Mouse (Mus musculus) heart, embryonic 10.5 days (tissue): Measurements from ENCODE around the gene Jpt1. TPM values are rescaled to one million over a fixed set of nuclear protein-coding genes. Genes with fewer than 3 reads are reported as not detected.
"Not testable (repeated sequence)": the region's sequence is repeated elsewhere in the genome, so short reads cannot be mapped to it uniquely, and the experiment has no call there.

Experiments used
- DNase-seq: peaks from one replicate; pipeline ENCODE4 v3.0.0-alpha.2; 2017; ENCODE audit warnings: low spot score
- H3K27ac ChIP-seq: fragments of 300-500 bp; sonication (generic); 2 replicates; pipeline ENCODE4 v1.5.1; 2016; ENCODE audit warnings: mild to moderate bottlenecking
- H3K27me3 ChIP-seq: fragments of 300-500 bp; sonication (generic); 2 replicates; pipeline ENCODE4 v1.6.1; 2016; ENCODE audit warnings: mild to moderate bottlenecking; ENCODE audit not compliant: poor library complexity, insufficient read depth, severe bottlenecking
- H3K36me3 ChIP-seq: fragments of 300-500 bp; sonication (generic); 2 replicates; pipeline ENCODE4 v1.6.1; 2016; ENCODE audit warnings: mild to moderate bottlenecking, moderate library complexity
- H3K4me1 ChIP-seq: fragments of 300-500 bp; sonication (generic); 2 replicates; pipeline ENCODE4 v1.6.1; 2016; ENCODE audit warnings: mild to moderate bottlenecking
- H3K4me3 ChIP-seq: fragments of 300-500 bp; sonication (generic); 2 replicates; pipeline ENCODE4 v1.5.1; 2016; ENCODE audit warnings: mild to moderate bottlenecking, moderate library complexity
- H3K9me3 ChIP-seq: fragments of 300-500 bp; sonication (generic); 2 replicates; pipeline ENCODE4 v1.6.1; 2016; ENCODE audit warnings: mild to moderate bottlenecking, moderate library complexity
- WGBS: fragments of 180-500 bp; shearing (Covaris S2); methylation state at CpG from one replicate; pipeline ENCODE4 v1.1.7; 2016; 5-methylcytosine and 5-hydroxymethylcytosine counted together
- polyA plus RNA-seq: library from polyadenylated mRNA; unstranded; fragments of >200 nt; fragmentation: Nextera tagmentation; extraction: Ambion mirVana; gene quantifications from 2 replicates; pipeline ENCODE4 v1.2.1, GENCODE M21; 2016

The Jpt1 gene
- polyA plus RNA-seq, 1 experiment from 2014 or later, result 471 TPM

DNA sequence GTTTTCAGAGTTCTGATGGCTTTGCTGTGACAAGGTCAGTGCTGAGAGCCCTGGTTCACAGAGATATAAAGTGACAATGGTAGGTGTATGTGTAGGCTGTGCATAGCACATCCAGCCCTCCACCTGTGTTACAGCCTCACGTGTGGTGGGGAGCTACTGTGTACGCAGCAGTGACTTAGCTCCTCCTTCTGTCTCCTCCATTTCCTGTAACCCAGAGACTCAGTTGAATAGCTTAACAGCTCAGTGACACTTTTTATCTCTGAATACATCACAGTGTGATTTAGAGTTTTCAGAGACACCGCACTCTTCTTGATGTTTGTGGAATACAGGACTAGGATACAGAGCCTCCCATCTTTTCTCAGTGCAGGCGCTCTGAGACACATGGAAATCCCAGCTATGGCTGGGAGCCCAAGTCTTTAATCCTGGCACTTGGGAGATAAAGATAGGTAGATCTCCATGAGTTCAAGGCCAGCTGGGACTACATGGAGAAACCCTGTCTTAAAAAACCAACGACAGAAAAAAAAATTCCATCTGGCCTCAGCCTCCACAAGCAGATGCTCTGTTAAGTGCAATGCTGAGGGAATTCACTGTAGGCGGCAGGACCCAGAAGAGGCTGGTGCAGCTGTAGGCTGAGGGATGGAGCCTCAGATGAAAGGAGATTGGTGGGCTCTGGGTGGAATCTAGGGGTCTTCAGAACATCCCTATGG lies 32.5 kb downstream of the Jpt1 start:
- H3K36me3 ChIP-seq, result peaks cover 16% of the 10 kb centered on the region
- no peak overlapping the region for H3K27ac ChIP-seq
- no peaks in the 10 kb centered on the region for H3K9me3 ChIP-seq
- WGBS, result 76% methylated on average over 6 of the region's 6 CpGs
- peaks cover 16% of the 10 kb centered on the region for H3K4me1 ChIP-seq
- no peaks in the 10 kb centered on the region for H3K27me3 ChIP-seq
- H3K4me3 ChIP-seq, result no peak overlapping the region
- DNase-seq, result no peak

DNA sequence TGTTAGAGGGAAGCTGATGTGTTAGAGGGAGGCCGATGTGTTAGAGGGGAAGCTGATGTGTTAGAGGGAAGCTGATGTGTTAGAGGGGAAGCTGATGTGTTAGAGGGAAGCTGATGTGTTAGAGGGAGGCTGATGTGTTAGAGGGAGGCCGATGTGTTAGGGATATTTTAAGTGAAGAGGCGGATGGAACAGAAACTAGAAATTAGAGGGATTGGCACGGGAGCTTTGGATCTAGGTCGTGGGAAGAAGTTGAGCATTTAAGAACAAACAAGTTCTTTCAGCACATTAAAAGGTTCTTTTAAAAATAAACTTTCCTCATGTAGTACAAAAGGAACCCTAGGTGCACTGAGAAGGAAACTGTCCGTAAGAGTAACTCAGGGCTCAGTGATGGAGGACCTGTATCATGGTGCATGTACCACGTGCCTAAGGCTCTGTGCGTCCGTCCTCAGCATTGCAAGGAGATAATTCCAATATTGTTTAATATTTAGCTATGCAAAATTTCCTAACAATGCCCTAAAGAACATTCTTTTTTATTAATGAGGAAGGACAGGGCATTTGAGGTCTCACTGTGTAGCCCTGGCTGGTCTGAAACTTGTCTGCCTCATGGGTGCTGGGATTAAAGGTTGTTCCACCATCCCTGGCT lies 35.8 kb downstream of the Jpt1 start:
- DNase-seq, result no peak
- H3K27me3 ChIP-seq, result no peaks in the 10 kb centered on the region
- no peak overlapping the region for H3K27ac ChIP-seq
- 84% methylated on average over 9 of the region's 9 CpGs for WGBS
- H3K4me1 ChIP-seq, result peaks cover 40% of the 10 kb centered on the region
- 0 out of 2 replicates have a peak, but pooled peaks cover 6% of the 10 kb centered on the region for H3K36me3 ChIP-seq
- no peaks in the 10 kb centered on the region for H3K9me3 ChIP-seq
- no peak overlapping the region for H3K4me3 ChIP-seq

DNA sequence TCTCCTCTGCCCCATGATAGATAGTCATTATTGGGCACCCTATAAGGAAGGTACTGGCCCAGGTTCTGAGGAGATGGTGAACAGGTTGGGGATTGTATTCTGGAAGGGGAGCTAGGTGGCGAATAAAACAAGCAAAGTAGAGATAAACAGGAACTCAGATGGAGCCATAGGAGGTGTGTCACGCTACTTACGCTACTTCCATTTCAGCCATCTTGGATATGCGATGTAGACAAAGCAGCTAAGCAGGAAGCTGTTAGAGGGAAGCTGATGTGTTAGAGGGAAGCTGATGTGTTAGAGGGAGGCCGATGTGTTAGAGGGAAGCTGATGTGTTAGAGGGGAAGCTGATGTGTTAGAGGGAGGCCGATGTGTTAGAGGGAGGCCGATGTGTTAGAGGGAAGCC lies 36.8 kb downstream of the Jpt1 start:
- 82% methylated on average over 7 of the region's 7 CpGs for WGBS
- DNase-seq, H3K27me3 ChIP-seq, H3K27ac ChIP-seq, H3K9me3 ChIP-seq, H3K4me3 ChIP-seq, H3K36me3 ChIP-seq: not testable (repeated sequence)
- H3K4me1 ChIP-seq, result peaks cover 50% of the 10 kb centered on the region

DNA sequence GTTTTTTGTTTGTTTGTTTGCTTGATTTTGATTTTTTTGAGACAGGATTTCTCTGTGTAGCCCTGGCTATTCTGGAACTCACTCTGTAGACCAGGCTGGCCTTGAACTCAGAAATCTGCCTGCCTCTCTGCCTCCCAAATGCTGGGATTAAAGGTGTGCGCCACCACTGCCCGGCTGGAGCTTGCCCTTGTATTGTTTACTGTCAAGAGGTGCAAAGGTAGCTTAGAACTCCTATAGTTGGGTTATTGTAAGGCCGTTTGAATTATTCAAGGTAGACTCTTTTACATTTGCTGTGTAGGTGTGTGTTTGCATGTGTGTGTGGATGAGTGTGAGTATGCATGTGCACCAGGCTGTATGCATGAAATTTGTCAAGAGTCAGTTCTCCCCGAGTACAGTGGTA lies 37.6 kb downstream of the Jpt1 start:
- WGBS, result 82% methylated on average over 4 of the region's 4 CpGs
- H3K9me3 ChIP-seq, H3K27ac ChIP-seq, DNase-seq, H3K27me3 ChIP-seq, H3K36me3 ChIP-seq: not testable (repeated sequence)
- Histone ChIP-seq H3K4me3 (peak overlapping the region; percentile 96), H3K4me1 (peaks cover 53% of the 10 kb centered on the region)

DNA sequence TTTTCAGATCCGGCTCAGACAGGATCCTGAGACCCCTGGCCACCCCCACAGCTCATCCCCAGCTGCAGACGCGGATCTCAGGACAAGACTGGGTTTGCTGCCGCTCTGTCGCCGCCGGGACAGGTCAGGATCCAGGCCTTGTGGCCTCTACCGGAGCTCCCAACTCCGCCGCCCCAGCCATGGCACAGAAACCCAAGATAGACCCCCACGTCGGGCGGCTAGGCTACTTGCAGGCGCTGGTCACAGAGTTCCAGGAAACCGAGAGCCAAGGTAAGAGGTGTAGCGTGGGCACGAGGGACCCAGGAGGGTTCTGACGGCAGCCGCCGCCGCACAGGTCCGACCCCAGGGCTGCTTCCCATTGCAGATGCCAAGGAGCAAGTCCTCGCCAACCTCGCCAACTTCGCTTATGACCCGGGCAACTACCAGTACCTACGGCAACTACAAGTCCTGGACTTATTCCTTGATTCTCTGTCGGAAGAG lies 38.4 kb downstream of the Jpt1 start:
- DNase-seq, result no peak
- Histone ChIP-seq H3K4me3 (peak overlapping the region; percentile 96), H3K9me3 (no peaks in the 10 kb centered on the region), H3K27ac (peak overlapping the region; percentile 87; the same call in 1 of the 2 replicates), H3K36me3 (0 out of 2 replicates have a peak, but pooled peaks cover 6% of the 10 kb centered on the region), H3K27me3 (no peaks in the 10 kb centered on the region), H3K4me1 (peaks cover 53% of the 10 kb centered on the region)
- WGBS, result 4% methylated on average over 28 of the region's 28 CpGs

DNA sequence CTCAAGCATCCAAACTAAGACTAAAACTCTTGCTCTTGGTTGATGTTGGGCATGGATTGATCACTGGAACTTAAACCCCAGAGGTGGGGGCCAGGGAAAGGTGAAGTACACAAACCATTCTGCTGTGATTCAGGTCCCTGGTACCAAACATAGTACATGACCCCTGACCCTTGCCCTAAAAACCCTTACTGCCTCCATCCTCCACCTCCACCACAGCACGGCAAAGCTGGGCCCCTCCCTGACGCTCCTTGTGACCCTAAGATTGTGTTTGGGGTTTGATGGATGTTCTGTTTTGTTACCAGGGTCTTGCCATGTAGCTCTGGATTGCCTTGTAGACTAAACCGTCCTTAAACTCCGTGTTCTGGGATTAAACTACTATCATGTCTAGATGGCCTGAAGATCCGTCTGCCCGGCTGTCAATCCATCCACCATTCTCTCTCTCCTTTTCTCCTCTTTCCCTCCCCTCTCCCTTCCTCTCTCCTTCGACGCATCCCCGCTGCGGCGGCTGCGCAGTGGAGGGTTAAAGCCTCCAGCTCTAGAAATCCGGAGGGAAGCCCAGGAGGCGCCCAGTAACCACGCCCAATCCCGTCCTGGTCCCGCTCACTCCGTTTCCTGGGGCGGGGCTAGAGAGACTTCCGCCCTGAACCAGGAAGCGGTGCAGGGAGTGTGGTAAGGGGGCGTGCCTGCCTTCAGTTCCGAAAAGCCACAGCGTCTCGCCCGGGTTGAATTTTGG lies 39.0 kb downstream of the Jpt1 start, which contains the start of gene Armc7:
Gene Armc7 (plus strand): TSS at position 643 of the 733 bp plus-strand sequence.
- H3K27me3 ChIP-seq, result no peaks in the 10 kb centered on the region
- H3K27ac ChIP-seq, result peak within 1 kb of the TSS; percentile 87
- 1% methylated on average over 26 of the region's 26 CpGs for WGBS
- peaks cover 53% of the 10 kb centered on the region for H3K4me1 ChIP-seq
- peak within 1 kb of the TSS; percentile 96 for H3K4me3 ChIP-seq
- H3K9me3 ChIP-seq, result no peaks in the 10 kb centered on the region
- peak; percentile 97 for DNase-seq
- H3K36me3 ChIP-seq, result 0 out of 2 replicates have a peak, but pooled peaks cover 6% of the 10 kb centered on the region

DNA sequence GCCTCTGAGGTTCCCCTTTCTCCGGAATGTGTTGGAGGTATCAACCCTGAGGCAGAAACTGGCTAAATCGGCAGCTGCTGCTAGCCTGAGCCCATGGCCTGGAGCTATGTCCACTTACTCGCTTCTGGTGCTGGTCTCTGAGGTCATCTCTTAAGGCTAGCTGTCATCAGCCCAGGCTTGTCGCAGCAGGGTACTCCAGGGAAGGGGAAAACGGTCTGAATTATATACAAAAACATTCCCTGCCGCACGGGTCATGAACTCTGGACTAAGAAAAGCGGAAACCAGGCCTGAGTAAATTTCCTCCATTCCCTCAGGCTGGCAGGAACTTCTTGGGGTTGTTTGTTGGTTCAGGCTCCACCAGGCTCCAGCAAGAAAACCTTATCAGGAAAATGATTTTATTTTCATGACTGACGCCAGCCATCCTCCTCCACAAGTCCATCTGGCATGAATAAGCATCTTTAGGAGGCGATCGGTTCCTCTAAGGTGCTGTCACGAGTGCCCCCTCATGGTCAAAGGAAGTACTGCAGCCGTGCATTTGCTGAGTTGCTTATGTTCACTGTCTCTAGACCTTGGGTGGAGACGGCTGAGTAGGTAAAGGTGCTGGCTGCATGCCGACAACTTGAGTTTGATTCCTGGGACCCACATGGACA lies 40.4 kb downstream of the Jpt1 start:
- peak; percentile 97 for DNase-seq
- no peaks in the 10 kb centered on the region for H3K36me3 ChIP-seq
- H3K4me1 ChIP-seq, result peaks cover 53% of the 10 kb centered on the region
- peak overlapping the region; percentile 87 for H3K27ac ChIP-seq
- H3K4me3 ChIP-seq, result 0 out of 2 replicates have a peak overlapping the region, but pooled peaks have one; percentile 15
- no peaks in the 10 kb centered on the region for H3K9me3 ChIP-seq
- 18% methylated on average over 15 of the region's 15 CpGs for WGBS
- H3K27me3 ChIP-seq, result 0 out of 2 replicates have a peak, but pooled peaks cover 3% of the 10 kb centered on the region

DNA sequence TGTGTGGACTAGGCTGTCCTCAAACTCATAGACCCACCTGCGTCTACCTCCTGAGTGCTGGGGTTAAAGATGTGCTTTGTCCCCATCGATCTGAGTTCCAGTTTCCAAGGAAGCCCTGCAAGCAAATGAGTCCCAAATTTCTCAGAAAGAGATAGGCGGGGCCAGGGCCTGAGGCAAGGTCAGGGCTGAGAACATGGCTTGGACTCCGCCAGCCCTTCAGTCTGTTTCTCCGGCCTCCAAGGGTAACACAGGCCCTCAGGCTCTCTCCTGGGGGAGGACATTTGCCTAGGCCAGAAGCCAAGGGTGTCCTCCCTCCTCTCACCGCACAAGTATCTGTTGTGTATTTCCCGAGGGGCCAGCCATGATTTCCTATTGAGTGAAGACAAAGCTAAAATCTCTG lies 42.0 kb downstream of the Jpt1 start:
- Histone ChIP-seq H3K36me3 (no peaks in the 10 kb centered on the region), H3K4me1 (peaks cover 58% of the 10 kb centered on the region), H3K4me3 (no peak overlapping the region), H3K27me3 (0 out of 2 replicates have a peak, but pooled peaks cover 3% of the 10 kb centered on the region), H3K9me3 (no peaks in the 10 kb centered on the region), H3K27ac (0 out of 2 replicates have a peak overlapping the region, but pooled peaks have one; percentile 16)
- no peak for DNase-seq
- WGBS, result 87% methylated on average over 7 of the region's 7 CpGs

DNA sequence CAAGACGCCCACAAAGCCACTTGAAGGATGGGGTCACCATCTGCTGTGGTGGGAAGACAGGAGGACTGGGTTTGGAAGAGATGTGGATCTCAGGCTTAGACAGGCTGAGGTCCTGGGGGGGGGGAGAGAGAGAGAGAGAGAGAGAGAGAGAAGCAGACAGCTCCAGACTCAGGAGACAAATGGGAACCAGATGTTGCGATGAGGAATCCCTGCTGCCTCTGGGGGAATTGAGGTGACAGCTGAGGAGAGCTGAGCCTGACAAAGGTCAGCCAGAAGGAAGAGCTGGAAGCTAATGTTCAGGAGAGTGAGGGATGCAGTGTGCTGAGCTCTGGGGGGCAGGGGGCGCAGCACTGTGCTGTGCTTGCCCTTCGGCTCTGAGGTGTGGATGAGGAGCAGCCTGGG lies 47.0 kb downstream of the Jpt1 start:
- peak overlapping the region; percentile 24; the same call in 1 of the 2 replicates for H3K27ac ChIP-seq
- peaks cover 7% of the 10 kb centered on the region for H3K27me3 ChIP-seq
- 11% methylated on average over 4 of the region's 4 CpGs for WGBS
- no peaks in the 10 kb centered on the region for H3K9me3 ChIP-seq
- no peaks in the 10 kb centered on the region for H3K36me3 ChIP-seq
- no peak for DNase-seq
- H3K4me3 ChIP-seq, result peak overlapping the region; percentile 20; the same call in 1 of the 2 replicates
- H3K4me1 ChIP-seq, result peaks cover 36% of the 10 kb centered on the region

DNA sequence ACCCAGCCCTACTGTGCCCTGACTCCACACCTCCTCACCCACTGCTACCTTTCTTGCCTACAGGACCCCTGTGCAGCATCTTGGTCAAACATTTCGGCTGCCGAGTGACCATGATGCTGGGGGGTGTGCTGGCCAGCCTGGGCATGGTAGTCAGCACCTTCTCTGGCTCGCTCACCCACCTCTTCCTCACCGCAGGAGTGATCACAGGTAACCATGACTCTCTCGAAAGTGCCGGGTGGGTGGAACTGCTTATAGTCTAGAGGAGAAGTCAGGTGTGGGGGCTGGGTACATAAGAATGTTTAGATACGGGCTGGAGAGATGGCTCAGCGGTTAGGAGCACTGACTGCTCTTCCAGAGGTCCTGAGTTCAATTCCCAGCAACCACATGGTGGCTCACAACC lies 49.3 kb downstream of the Jpt1 start:
- no peaks in the 10 kb centered on the region for H3K36me3 ChIP-seq
- peaks cover 34% of the 10 kb centered on the region for H3K4me1 ChIP-seq
- no peaks in the 10 kb centered on the region for H3K9me3 ChIP-seq
- DNase-seq, result no peak
- H3K4me3 ChIP-seq, result no peak overlapping the region
- WGBS, result 78% methylated on average over 8 of the region's 8 CpGs
- H3K27ac ChIP-seq, result no peak overlapping the region
- peaks cover 9% of the 10 kb centered on the region for H3K27me3 ChIP-seq

DNA sequence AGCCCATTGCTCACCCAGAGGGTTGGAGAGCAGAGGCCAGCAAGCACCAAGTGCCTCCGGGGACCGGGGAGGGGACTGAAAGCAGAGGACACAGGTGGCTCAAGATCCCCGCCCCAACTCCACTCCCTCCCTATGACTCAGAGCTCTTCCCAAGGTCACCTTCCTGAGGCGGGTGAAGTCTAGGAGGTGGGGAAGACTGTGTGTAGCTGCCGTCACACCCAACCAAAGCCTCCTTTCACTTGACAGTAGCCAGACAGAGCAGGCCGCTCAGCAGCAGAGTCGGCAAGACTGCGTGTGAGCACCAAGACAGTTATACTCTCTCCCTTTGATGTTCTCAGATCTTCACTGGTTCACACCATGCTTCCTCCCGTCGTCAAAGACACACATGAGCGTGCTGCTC lies 50.8 kb downstream of the Jpt1 start:
- H3K4me3 ChIP-seq, result no peak overlapping the region
- H3K9me3 ChIP-seq, result no peaks in the 10 kb centered on the region

DNA sequence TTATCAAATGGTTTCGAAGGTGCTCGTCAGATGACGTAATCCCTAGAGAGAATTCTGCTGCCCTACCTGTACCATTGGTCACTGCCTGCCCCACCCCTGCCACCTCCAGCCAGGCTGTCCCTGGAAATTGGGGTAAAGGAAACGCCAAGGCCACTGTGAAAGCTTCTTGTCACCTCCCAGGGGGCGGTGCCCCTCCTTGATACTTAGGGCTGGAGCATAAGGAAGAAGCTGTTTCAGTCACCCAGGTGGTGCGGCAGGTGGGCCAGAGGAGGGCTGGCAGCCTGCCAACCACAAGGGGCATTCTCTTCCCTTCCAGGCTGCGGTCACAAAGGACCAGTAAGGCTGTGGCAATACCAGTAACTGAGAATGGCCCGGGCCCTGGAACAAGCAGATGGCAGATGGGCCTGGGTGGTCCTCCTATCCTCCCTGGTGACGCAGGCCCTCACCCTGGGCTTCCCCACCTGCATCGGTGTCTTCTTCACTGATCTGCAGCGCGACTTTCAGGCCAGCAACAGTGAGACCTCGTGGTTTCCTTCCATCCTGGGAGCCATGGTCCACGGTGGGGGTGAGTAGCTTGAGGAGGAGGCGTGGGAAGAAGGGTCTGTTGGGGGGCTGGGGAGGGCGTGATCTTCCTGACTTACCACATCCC lies 51.8 kb downstream of the Jpt1 start, which contains the start of gene Slc16a5:
Gene Slc16a5 (plus strand): TSS at position 232 of the 649 bp plus-strand sequence.
- DNase-seq, result no peak
- H3K4me3 ChIP-seq, result no peak within 1 kb of the TSS
- H3K27ac ChIP-seq, result no peak within 1 kb of the TSS; the same call in 1 of the 2 replicates
- peaks cover 44% of the 10 kb centered on the region for H3K4me1 ChIP-seq
- WGBS, result 75% methylated on average over 16 of the region's 16 CpGs
- H3K36me3 ChIP-seq, result no peaks in the 10 kb centered on the region
- H3K9me3 ChIP-seq, result no peaks in the 10 kb centered on the region
- peaks cover 6% of the 10 kb centered on the region for H3K27me3 ChIP-seq

More for the DNA sequence above, 50.8 kb downstream of the Jpt1 start:
- Histone ChIP-seq H3K36me3 (no peaks in the 10 kb centered on the region), H3K27me3 (peaks cover 6% of the 10 kb centered on the region), H3K27ac (peak overlapping the region; percentile 42; the same call in 1 of the 2 replicates), H3K4me1 (peaks cover 39% of the 10 kb centered on the region)
- 46% methylated on average over 11 of the region's 11 CpGs for WGBS
- no peak for DNase-seq
